Mouse (Mus musculus): ENCODE results near the gene Rorc. TPM values are rescaled to one million over a fixed set of nuclear protein-coding genes. Genes with fewer than 3 reads are reported as not detected.

Gene Rorc
- total and polyA plus RNA-seq, 3 experiments = 0.47 to 1.2 (median 1.2) TPM

- H3K4me2 ChIP-seq (ENCODE audit: insufficient read depth, low read depth, poor library complexity, severe bottlenecking) = no peak overlapping the region
- DNase-seq (ENCODE audit: extremely low read depth) = no peak
- no peaks in the 10 kb centered on the region for H3K27me3 ChIP-seq (replicated peaks)
- dilution Hi-C loops (cut with MboI; ENCODE audit: extremely low pct_ligation_motif_present, extremely low pct_unique_long_range_greater_than_20kb, low sequenced_read_pairs) = no loop called here
- TF ChIP-seq SMC3 (IDR thresholded peaks at IDR 0.05; ENCODE audit: low read depth, low read length) (no peak), MAZ (IDR thresholded peaks at IDR 0.05; ENCODE audit: low read depth, low read length) (no peak), MEF2A (IDR thresholded peaks at IDR 0.05; ENCODE audit: borderline replicate concordance, low read depth, low read length) (no peak), JUND (conservative IDR thresholded peaks at IDR 0.05; ENCODE audit: low read depth, low read length) (no peak), ZNF384 (IDR thresholded peaks at IDR 0.05; ENCODE audit: low read depth, low read length) (no peak), E2F4 (IDR thresholded peaks at IDR 0.05; ENCODE audit: insufficient replicate concordance, low read depth, low read length) (no peak), NELFE (IDR thresholded peaks at IDR 0.05; ENCODE audit: low read depth, low read length) (no peak), ETS1 (conservative IDR thresholded peaks at IDR 0.05; ENCODE audit: low read depth, low read length) (no peak), USF1 (IDR thresholded peaks at IDR 0.05; ENCODE audit: low read depth, low read length) (no peak), MYC (IDR thresholded peaks at IDR 0.05; ENCODE audit: low read depth, low read length) (no peak), ELF1 (IDR thresholded peaks at IDR 0.05; ENCODE audit: low read depth, low read length) (no peak), NRF1 (IDR thresholded peaks at IDR 0.05; ENCODE audit: low read depth, low read length) (no peak), PAX5 (IDR thresholded peaks at IDR 0.05; ENCODE audit: low read length) (no peak), ZKSCAN1 (IDR thresholded peaks at IDR 0.05; ENCODE audit: borderline replicate concordance, low read depth, low read length) (no peak), MXI1 (IDR thresholded peaks at IDR 0.05; ENCODE audit: low read depth, low read length) (no peak), TBP (conservative IDR thresholded peaks at IDR 0.05; ENCODE audit: low read depth, low read length) (no peak)
- no peak overlapping the region for H3K4me3 ChIP-seq (replicated peaks in 1 of 3; ENCODE audit: low read depth in 2 of 3, low read length in 2 of 3, poor library complexity in 1 of 3)
- no peaks in the 10 kb centered on the region for H3K9me3 ChIP-seq (replicated peaks; ENCODE audit: low read length)
- in situ Hi-C loops (cut with MboI; ENCODE audit: low pct_ligation_motif_present, low pct_unique_long_range_greater_than_20kb, low sequenced_read_pairs) = no loop called here
- H3K36me3 ChIP-seq (replicated peaks in 1 of 2; ENCODE audit: control insufficient read depth in 1 of 2, insufficient read depth in 1 of 2, low read length in 1 of 2) = no peaks in the 10 kb centered on the region
- H3K79me2 ChIP-seq (replicated peaks; ENCODE audit: control insufficient read depth, extremely low read depth, insufficient read depth, poor library complexity, severe bottlenecking) = no peaks in the 10 kb centered on the region
- no peak overlapping the region for H3K9ac ChIP-seq (ENCODE audit: insufficient read depth, low read depth)
- H3K4me1 ChIP-seq (ENCODE audit: control insufficient read depth in 1 of 2, insufficient read depth in 2 of 2) = peaks cover 19 to 59% of the 10 kb centered on the region in 2 experiments
- no peak overlapping the region for H3K27ac ChIP-seq (ENCODE audit: insufficient read depth, low read depth)
These were observed 1.0 kb downstream of the Rorc start for GRCm38 (mm10) chr3:94373597-94374011.

- in situ Hi-C loops (cut with MboI; ENCODE audit: low pct_ligation_motif_present, low pct_unique_long_range_greater_than_20kb, low sequenced_read_pairs) (loop anchor here (5.0 kb wide), 1 partner anchor 53 kb away; no protein-coding TSS in a partner anchor), dilution Hi-C loops (cut with MboI; ENCODE audit: extremely low pct_ligation_motif_present, extremely low pct_unique_long_range_greater_than_20kb, low sequenced_read_pairs) (no loop called here)
- H3K36me3 ChIP-seq (replicated peaks in 1 of 2; ENCODE audit: control insufficient read depth in 1 of 2, insufficient read depth in 1 of 2, low read length in 1 of 2) = no peaks in the 10 kb centered on the region
- H3K9ac ChIP-seq (ENCODE audit: insufficient read depth, low read depth) = no peak overlapping the region
- H3K27me3 ChIP-seq (replicated peaks) = no peaks in the 10 kb centered on the region
- TF ChIP-seq ZKSCAN1 (IDR thresholded peaks at IDR 0.05; ENCODE audit: borderline replicate concordance, low read depth, low read length) = no peak
- no peak for TF ChIP-seq ZNF384 (IDR thresholded peaks at IDR 0.05; ENCODE audit: low read depth, low read length)
- TF ChIP-seq SMC3 (IDR thresholded peaks at IDR 0.05; ENCODE audit: low read depth, low read length) = no peak
- no peak for TF ChIP-seq RAD21 (IDR thresholded peaks at IDR 0.05; ENCODE audit: low read depth, low read length)
- TF ChIP-seq EP300 (IDR thresholded peaks at IDR 0.05; ENCODE audit: low read length) = no peak
- TF ChIP-seq KAT2A (IDR thresholded peaks at IDR 0.05; ENCODE audit: insufficient replicate concordance, low read length) = no peak
- no peak for TF ChIP-seq POLR2A (IDR thresholded peaks at IDR 0.05; ENCODE audit: low read depth, low read length)
- no peak for TF ChIP-seq MYC (IDR thresholded peaks at IDR 0.05; ENCODE audit: low read depth, low read length)
- no peak for TF ChIP-seq IRF4 (IDR thresholded peaks at IDR 0.05; ENCODE audit: low read depth, low read length)
- TF ChIP-seq MAX (IDR thresholded peaks at IDR 0.05; ENCODE audit: low read length) = no peak
- no peak for DNase-seq (ENCODE audit: extremely low read depth)
- no peaks in the 10 kb centered on the region for H3K9me3 ChIP-seq (replicated peaks; ENCODE audit: low read length)
- no peak overlapping the region for H3K27ac ChIP-seq (ENCODE audit: insufficient read depth, low read depth)
- H3K4me1 ChIP-seq (ENCODE audit: control insufficient read depth in 1 of 2, insufficient read depth in 2 of 2) = peaks cover 24 to 69% of the 10 kb centered on the region in 2 experiments
- H3K4me2 ChIP-seq (ENCODE audit: insufficient read depth, low read depth, poor library complexity, severe bottlenecking) = no peak overlapping the region
- no peaks in the 10 kb centered on the region for H3K79me2 ChIP-seq (replicated peaks; ENCODE audit: control insufficient read depth, extremely low read depth, insufficient read depth, poor library complexity, severe bottlenecking)
- H3K4me3 ChIP-seq (replicated peaks in 1 of 3; ENCODE audit: low read depth in 2 of 3, low read length in 2 of 3, poor library complexity in 1 of 3) = no peak overlapping the region
These were observed 2.0 kb downstream of the Rorc start for GRCm38 (mm10) chr3:94374636-94375035.
